22 mouse cellular contexts compared by ENCODE assay signal in the genomic region with DNA sequence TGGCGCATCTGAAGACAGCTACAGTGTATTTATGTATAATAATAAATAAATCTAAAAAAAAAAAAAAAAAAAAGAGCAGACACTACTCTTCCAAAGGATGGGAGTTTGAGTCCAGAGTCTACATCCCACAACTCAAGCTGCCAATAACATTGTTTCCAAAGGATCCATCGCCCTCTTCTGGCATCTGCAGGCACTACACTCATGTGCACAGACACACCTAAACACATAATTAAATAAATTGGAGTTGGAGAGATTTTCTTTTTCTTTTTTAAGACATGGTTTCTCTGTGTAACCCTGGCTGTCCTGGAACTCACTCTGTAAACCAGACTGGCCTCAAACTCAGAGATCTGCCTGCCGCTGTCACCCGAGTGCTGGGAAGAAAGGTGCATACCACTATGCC. TPM values are rescaled to one million over a fixed set of nuclear protein-coding genes. Genes with fewer than 3 reads are reported as not detected.
A peak's percentile ranks its signal among the peaks of the same experiment; 100 is the strongest.
DNase-seq lines count a peak whose midpoint lies in the region; ATAC-seq and TF ChIP-seq lines count a peak whose summit lies in the region.
"Had no signal": no experiment of that assay in that cellular context is flagged by ENCODE, and none has a peak within 500 bp of the region (broad histone marks: within the 10 kb centered on the region; RNA-seq: fewer than 3 reads in every experiment).

No protein-coding gene starts in this region.

- TF ChIP-seq CTCF in intestine, postnatal 0 days (IDR thresholded peaks at IDR 0.05; ENCODE audit: low read depth): 0 out of 2 replicates have a peak, but pooled peaks have one; percentile 35
- 0 out of 2 replicates have a peak, but pooled peaks have one; percentile 19 for TF ChIP-seq CTCF in midbrain, postnatal 0 days (IDR thresholded peaks at IDR 0.05)

- no peak overlapping the region for H3K9ac ChIP-seq in intestine, postnatal 0 days (ENCODE audit: low read depth, low read length)
- no peak overlapping the region for H3K9ac ChIP-seq in intestine, embryonic 15.5 days
- no peak overlapping the region for H3K9ac ChIP-seq in midbrain, postnatal 0 days (replicated peaks; ENCODE audit: low read length, poor library complexity, severe bottlenecking)
- no peak overlapping the region for H3K9ac ChIP-seq in midbrain, embryonic 14.5 days (replicated peaks; ENCODE audit: low read length)
- H3K9ac ChIP-seq: embryonic facial prominence, embryonic 13.5 days; heart, embryonic 13.5 days; hindbrain, embryonic 13.5 days; liver, embryonic 12.5 days; midbrain, embryonic 13.5 days; neural tube, embryonic 15.5 days had no signal

- no peak overlapping the region for H3K4me3 ChIP-seq in intestine, postnatal 0 days (ENCODE audit: low read depth, low read length)
- no peak overlapping the region for H3K4me3 ChIP-seq in intestine, embryonic 15.5 days (replicated peaks)
- no peak overlapping the region for H3K4me3 ChIP-seq in midbrain, postnatal 0 days (ENCODE audit: low read depth, low read length)
- H3K4me3 ChIP-seq in midbrain, embryonic 14.5 days (replicated peaks; ENCODE audit: low read depth, low read length): no peak overlapping the region
- H3K4me3 ChIP-seq: embryonic facial prominence, embryonic 13.5 days; heart, embryonic 13.5 days; hindbrain, embryonic 13.5 days; limb, embryonic 10.5 days; liver, embryonic 12.5 days; midbrain, embryonic 13.5 days; myocyte; neural tube, embryonic 15.5 days had no signal

- 92% methylated on average over 4 of the region's 4 CpGs for WGBS in intestine, postnatal 0 days
- 91% methylated on average over 4 of the region's 4 CpGs for WGBS in intestine, embryonic 15.5 days
- 93% methylated on average over 4 of the region's 4 CpGs for WGBS in midbrain, postnatal 0 days
- 95% methylated on average over 4 of the region's 4 CpGs for WGBS in midbrain, embryonic 14.5 days

- H3K4me2 ChIP-seq in intestine, postnatal 0 days (replicated peaks; ENCODE audit: low read depth): no peak overlapping the region
- H3K4me2 ChIP-seq in intestine, embryonic 15.5 days (replicated peaks): no peak overlapping the region
- no peak overlapping the region for H3K4me2 ChIP-seq in midbrain, postnatal 0 days (ENCODE audit: low read depth, low read length, poor library complexity, severe bottlenecking)
- H3K4me2 ChIP-seq in midbrain, embryonic 14.5 days (ENCODE audit: low read length): no peak overlapping the region
- H3K4me2 ChIP-seq: embryonic facial prominence, embryonic 13.5 days; heart, embryonic 13.5 days; hindbrain, embryonic 13.5 days; liver, embryonic 12.5 days; midbrain, embryonic 13.5 days; neural tube, embryonic 15.5 days had no signal

- H3K9me3 ChIP-seq in intestine, postnatal 0 days (ENCODE audit: control insufficient read depth): no peaks in the 10 kb centered on the region
- no peaks in the 10 kb centered on the region for H3K9me3 ChIP-seq in intestine, embryonic 15.5 days
- no peaks in the 10 kb centered on the region for H3K9me3 ChIP-seq in midbrain, postnatal 0 days (ENCODE audit: low read length)
- no peaks in the 10 kb centered on the region for H3K9me3 ChIP-seq in midbrain, embryonic 14.5 days (ENCODE audit: control insufficient read depth, low read length)
- H3K9me3 ChIP-seq: limb, embryonic 10.5 days had no signal

- H3K27me3 ChIP-seq in intestine, postnatal 0 days (replicated peaks; ENCODE audit: control insufficient read depth, insufficient read depth, low read length): no peaks in the 10 kb centered on the region
- no peaks in the 10 kb centered on the region for H3K27me3 ChIP-seq in intestine, embryonic 15.5 days (replicated peaks)
- no peaks in the 10 kb centered on the region for H3K27me3 ChIP-seq in midbrain, postnatal 0 days (ENCODE audit: insufficient read depth, low read length)
- H3K27me3 ChIP-seq in midbrain, embryonic 14.5 days (ENCODE audit: control insufficient read depth, insufficient read depth, low read length): no peaks in the 10 kb centered on the region
- H3K27me3 ChIP-seq: embryonic facial prominence, embryonic 13.5 days; heart, embryonic 13.5 days; hindbrain, embryonic 13.5 days; liver, embryonic 12.5 days; midbrain, embryonic 13.5 days; neural tube, embryonic 15.5 days had no signal

- DNase-seq in midbrain, postnatal 0 days (ENCODE audit: low spot score): no peak
- no peak for DNase-seq in midbrain, embryonic 14.5 days
- peak; percentile 67 for DNase-seq in R1 (ENCODE audit: low read depth, low spot score)
- no peak for DNase-seq in MN1 (ENCODE audit: low spot score)
- DNase-seq in thymus, postnatal 10 days (ENCODE audit: low spot score in 2 of 2): no peak
- DNase-seq: adrenal gland, postnatal 10 days; cerebellum, adult 11 months; cerebellum, postnatal 14 days; kidney, adult 2 months; kidney, postnatal 14 days had no signal

- no peaks in the 10 kb centered on the region for H3K4me1 ChIP-seq in intestine, postnatal 0 days (replicated peaks; ENCODE audit: control insufficient read depth, insufficient read depth, low read length)
- H3K4me1 ChIP-seq in intestine, embryonic 15.5 days (replicated peaks): peaks cover 7% of the 10 kb centered on the region
- no peaks in the 10 kb centered on the region for H3K4me1 ChIP-seq in midbrain, postnatal 0 days (ENCODE audit: insufficient read depth, low read length)
- no peaks in the 10 kb centered on the region for H3K4me1 ChIP-seq in midbrain, embryonic 14.5 days (ENCODE audit: control insufficient read depth, insufficient read depth, low read length)
- H3K4me1 ChIP-seq: neural tube, embryonic 15.5 days had no signal

- no peak for ATAC-seq in intestine, postnatal 0 days
- no peak for ATAC-seq in intestine, embryonic 15.5 days
- ATAC-seq in midbrain, postnatal 0 days (ENCODE audit: low FRiP score): no peak
- ATAC-seq in midbrain, embryonic 14.5 days (ENCODE audit: low FRiP score, low TSS enrichment): no peak
- ATAC-seq: activated CD4-positive, CD25-positive, alpha-beta regulatory T cell, adult 4 months; forebrain, embryonic 16.5 days; liver, embryonic 12.5 days; midbrain, embryonic 13.5 days had no signal

- H3K27ac ChIP-seq in intestine, postnatal 0 days (ENCODE audit: low read depth, low read length): no peak overlapping the region
- no peak overlapping the region for H3K27ac ChIP-seq in intestine, embryonic 15.5 days
- H3K27ac ChIP-seq in midbrain, postnatal 0 days (ENCODE audit: low read depth, low read length): no peak overlapping the region
- H3K27ac ChIP-seq in midbrain, embryonic 14.5 days (replicated peaks; ENCODE audit: low read depth, low read length): no peak overlapping the region
- H3K27ac ChIP-seq: embryonic facial prominence, embryonic 13.5 days; heart, embryonic 13.5 days; hindbrain, embryonic 13.5 days; limb, embryonic 10.5 days; liver, embryonic 12.5 days; midbrain, embryonic 13.5 days; neural tube, embryonic 15.5 days had no signal

- peaks cover 60% of the 10 kb centered on the region for H3K36me3 ChIP-seq in intestine, postnatal 0 days (ENCODE audit: control insufficient read depth, insufficient read depth)
- H3K36me3 ChIP-seq in intestine, embryonic 15.5 days: peaks cover 28% of the 10 kb centered on the region
- H3K36me3 ChIP-seq in midbrain, postnatal 0 days (ENCODE audit: insufficient read depth, low read length): peaks cover 21% of the 10 kb centered on the region
- peaks cover 56% of the 10 kb centered on the region for H3K36me3 ChIP-seq in midbrain, embryonic 14.5 days (ENCODE audit: control insufficient read depth, insufficient read depth, low read length)

RNA-seq across cellular contexts. Expression of a gene that starts 11.8 kb away (rescaled TPM):
- polyA plus RNA-seq in intestine, postnatal 0 days (2015; fragmentation: Nextera tagmentation; extraction: Ambion mirVana): 12.9 and 13.3 TPM in 2 replicates
- polyA plus RNA-seq in intestine, embryonic 15.5 days (2015; fragmentation: Nextera tagmentation; extraction: Ambion mirVana): 11.7 and 11.9 TPM in 2 replicates
- 6.6 and 9.8 TPM in 2 replicates for total RNA-seq in midbrain, postnatal 0 days (2014; rRNA removed)
- polyA plus RNA-seq in midbrain, postnatal 0 days (2015; fragmentation: Nextera tagmentation; extraction: Ambion mirVana): 9.7 and 10.5 TPM in 2 replicates
- 9.4 and 9.5 TPM in 2 replicates for polyA plus RNA-seq in midbrain, embryonic 14.5 days (2014; fragmentation: Nextera tagmentation; extraction: Ambion mirVana)

RNA-seq across cellular contexts. Expression of a gene that starts 16.5 kb away (rescaled TPM):
- 1.3 and 1.9 TPM in 2 replicates for polyA plus RNA-seq in intestine, postnatal 0 days (2015; fragmentation: Nextera tagmentation; extraction: Ambion mirVana)
- 2.0 TPM in 2 replicates for polyA plus RNA-seq in intestine, embryonic 15.5 days (2015; fragmentation: Nextera tagmentation; extraction: Ambion mirVana)
- 0.66 TPM in 1 of 2 replicates, not detected in the other for total RNA-seq in midbrain, postnatal 0 days (2014; rRNA removed)
- polyA plus RNA-seq in midbrain, postnatal 0 days (2015; fragmentation: Nextera tagmentation; extraction: Ambion mirVana): 0.37 and 0.82 TPM in 2 replicates
- 0.20 and 1.4 TPM in 2 replicates for polyA plus RNA-seq in midbrain, embryonic 14.5 days (2014; fragmentation: Nextera tagmentation; extraction: Ambion mirVana)

RNA-seq across cellular contexts. Expression of a gene that starts 17.1 kb away (rescaled TPM):
- 25.9 and 26.1 TPM in 2 replicates for polyA plus RNA-seq in intestine, postnatal 0 days (2015; fragmentation: Nextera tagmentation; extraction: Ambion mirVana)
- 46.5 and 49.3 TPM in 2 replicates for polyA plus RNA-seq in intestine, embryonic 15.5 days (2015; fragmentation: Nextera tagmentation; extraction: Ambion mirVana)
- 17.5 and 18.1 TPM in 2 replicates for total RNA-seq in midbrain, postnatal 0 days (2014; rRNA removed)
- 9.8 and 11.1 TPM in 2 replicates for polyA plus RNA-seq in midbrain, postnatal 0 days (2015; fragmentation: Nextera tagmentation; extraction: Ambion mirVana)
- 9.7 and 14.8 TPM in 2 replicates for polyA plus RNA-seq in midbrain, embryonic 14.5 days (2014; fragmentation: Nextera tagmentation; extraction: Ambion mirVana)

RNA-seq across cellular contexts. Expression of a gene that starts 21.5 kb away (rescaled TPM):
- polyA plus RNA-seq in intestine, postnatal 0 days (2015; fragmentation: Nextera tagmentation; extraction: Ambion mirVana): 163 and 183 TPM in 2 replicates
- 257 and 283 TPM in 2 replicates for polyA plus RNA-seq in intestine, embryonic 15.5 days (2015; fragmentation: Nextera tagmentation; extraction: Ambion mirVana)
- total RNA-seq in midbrain, postnatal 0 days (2014; rRNA removed): 408 and 459 TPM in 2 replicates
- 260 and 301 TPM in 2 replicates for polyA plus RNA-seq in midbrain, postnatal 0 days (2015; fragmentation: Nextera tagmentation; extraction: Ambion mirVana)
- polyA plus RNA-seq in midbrain, embryonic 14.5 days (2014; fragmentation: Nextera tagmentation; extraction: Ambion mirVana): 470 and 537 TPM in 2 replicates

RNA-seq across cellular contexts. Expression of a gene that starts 21.5 kb away (rescaled TPM):
- polyA plus RNA-seq in intestine, postnatal 0 days (2015; fragmentation: Nextera tagmentation; extraction: Ambion mirVana): 5.3 and 5.5 TPM in 2 replicates
- polyA plus RNA-seq in intestine, embryonic 15.5 days (2015; fragmentation: Nextera tagmentation; extraction: Ambion mirVana): 14.6 and 16.3 TPM in 2 replicates
- total RNA-seq in midbrain, postnatal 0 days (2014; rRNA removed): 6.0 and 13.3 TPM in 2 replicates
- 6.0 and 7.9 TPM in 2 replicates for polyA plus RNA-seq in midbrain, postnatal 0 days (2015; fragmentation: Nextera tagmentation; extraction: Ambion mirVana)
- 13.9 and 14.4 TPM in 2 replicates for polyA plus RNA-seq in midbrain, embryonic 14.5 days (2014; fragmentation: Nextera tagmentation; extraction: Ambion mirVana)
